Mouse (Mus musculus) cortical plate, adult 2 months (tissue): ENCODE measurements at regions not wholly inside any gene's neighbourhood (a gene's known extent, or its start where the extent isn't known, plus 50 kb on each side); places are given as distances from the start of the nearest gene placed in this dataset.

Source experiments
- CTCF ChIP-seq: fragments of 200-500 bp; IDR thresholded peaks from 2 replicates; pipeline ENCODE4 v1.5.1; 2011; ENCODE audit warnings: mild to moderate bottlenecking, control low read depth, low read length; ENCODE audit not compliant: insufficient read depth; ENCODE audit errors: extremely low read depth
- POLR2A ChIP-seq: fragments of 200-500 bp; IDR thresholded peaks from 2 replicates; pipeline ENCODE4 v1.6.1; 2011; ENCODE audit warnings: mild to moderate bottlenecking, low read length, control low read depth; ENCODE audit not compliant: insufficient read depth; ENCODE audit errors: extremely low read depth

- TF ChIP-seq CTCF: peak; percentile 77
- TF ChIP-seq POLR2A: no peak
Measured at GRCm38 (mm10) chr14:86307806-86308205, 833.2 kb downstream of the Diaph3 start.
